Mouse (Mus musculus): ENCODE data around the gene Hdlbp.

- TF ChIP-seq POLR2A (IDR thresholded peaks at IDR 0.05; ENCODE audit: borderline replicate concordance, insufficient read depth, low read length) (no peak), CTCF (IDR thresholded peaks at IDR 0.05; ENCODE audit: borderline replicate concordance, insufficient read depth, low read depth, low read length) (no peak)
These were observed 2.9 kb downstream of the Hdlbp start for GRCm38 (mm10) chr1:93475694-93476093.

Data from cerebellum, adult 2 months (tissue).